Mouse (Mus musculus) heart, adult 2 months (tissue): ENCODE data around the gene Gm26727. TPM values are rescaled to one million over a fixed set of nuclear protein-coding genes. Genes with fewer than 3 reads are reported as not detected.
"Not testable (repeated sequence)": the region's sequence is repeated elsewhere in the genome, so short reads cannot be mapped to it uniquely, and the experiment has no call there.

Experiments used
- DNase-seq, 2 experiments: peaks; one replicate each; pipeline ENCODE4 v3.0.0; 2021
- H3K27ac ChIP-seq: fragments of 200-600 bp; 2 replicates; pipeline ENCODE4 v1.8.1; 2022
- H3K27me3 ChIP-seq: fragments of 200-500 bp; 2 replicates; pipeline ENCODE4 v1.6.1; 2012; ENCODE audit warnings: mild to moderate bottlenecking, low read length, inconsistent platforms, mixed read lengths; ENCODE audit not compliant: control insufficient read depth, insufficient read depth
- H3K36me3 ChIP-seq: fragments of 200-500 bp; 2 replicates; pipeline ENCODE4 v1.6.1; 2012; ENCODE audit warnings: low read length, inconsistent platforms; ENCODE audit not compliant: control insufficient read depth, insufficient read depth
- H3K4me1 ChIP-seq: fragments of 200-500 bp; 2 replicates; pipeline ENCODE4 v1.6.1; 2011; ENCODE audit warnings: low read length; ENCODE audit not compliant: control insufficient read depth, insufficient read depth
- H3K4me3 ChIP-seq: fragments of 200-600 bp; 2 replicates; pipeline ENCODE4 v1.8.1; 2022
- H3K79me2 ChIP-seq: fragments of 200-500 bp; replicated peaks from 2 replicates; pipeline ENCODE4 v1.6.1; 2012; ENCODE audit warnings: mild to moderate bottlenecking, inconsistent platforms, low read length, moderate library complexity, mixed read lengths; ENCODE audit not compliant: control insufficient read depth, insufficient read depth
- H3K9ac ChIP-seq: fragments of 200-500 bp; 2 replicates; pipeline ENCODE4 v1.6.1; 2012; ENCODE audit warnings: low read depth, mild to moderate bottlenecking, control low read depth, inconsistent platforms, low read length, mixed read lengths
- CTCF ChIP-seq: fragments of 200-600 bp; IDR thresholded peaks from 2 replicates; pipeline ENCODE4 v1.8.1; 2022; ENCODE audit warnings: antibody characterized with exemption, mild to moderate bottlenecking, moderate library complexity
- EP300 ChIP-seq: fragments of 200-500 bp; IDR thresholded peaks from 2 replicates; pipeline ENCODE4 v1.6.1; 2011; ENCODE audit warnings: low read depth, low read length, control low read depth; ENCODE audit not compliant: insufficient read depth
- POLR2A ChIP-seq: fragments of 200-500 bp; IDR thresholded peaks from 2 replicates; pipeline ENCODE4 v1.6.1; 2011; ENCODE audit warnings: mild to moderate bottlenecking, low read depth, low read length, control low read depth; ENCODE audit not compliant: insufficient read depth
- WGBS: fragments of 180-500 bp; shearing (Covaris S2); methylation state at CpG from one replicate; pipeline ENCODE4 v1.1.7; 2018; 5-methylcytosine and 5-hydroxymethylcytosine counted together
- intact Hi-C: fragments of 180-260 bp; cut with DNase I; formaldehyde crosslinking; loops from one replicate; pipeline ENCODE4 v1.15.1; 2025
- long read RNA-seq: library from polyadenylated mRNA; stranded (forward); transcript quantifications from one replicate; pipeline ENCODE4 v2.0.0, GENCODE M21; 2021
- polyA plus RNA-seq: library from polyadenylated mRNA; depleted of rRNA; stranded (reverse); fragments of >200 nt; gene quantifications from 2 replicates; pipeline ENCODE4 v1.2.3, GENCODE M21; 2012; rRNA removed
- total RNA-seq, 2 experiments: library from RNA; stranded (reverse); gene quantifications; 2 replicates each; pipeline ENCODE4 v1.2.3; 2021

The Gm26727 gene
- total RNA-seq, result not detected
- polyA plus RNA-seq, result not detected in 2 replicates
- long read RNA-seq, result 0 reads

DNA sequence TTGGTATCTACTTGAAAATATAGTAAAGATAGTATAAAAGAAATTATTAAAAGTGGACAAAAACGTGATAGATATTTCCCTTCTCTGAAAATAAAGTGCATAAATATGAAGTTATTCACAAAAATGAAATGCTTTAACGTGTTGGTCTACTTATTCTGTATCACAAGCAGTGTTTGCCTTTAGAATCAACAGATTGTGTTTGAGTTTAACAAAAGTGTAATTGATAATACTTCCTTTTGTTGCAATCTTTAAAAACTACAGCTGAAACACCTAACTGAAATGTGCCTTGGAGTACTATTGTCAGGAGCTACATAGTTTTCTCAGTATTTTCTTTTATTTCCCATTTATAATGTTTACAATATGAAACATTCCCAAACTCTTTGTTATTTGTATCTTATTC lies at the start of gene Gm26727:
Gene Gm26727, minus strand, starts transcription at position 101 of the 400 bp plus-strand sequence.
- intact Hi-C loops, result no loop called here
- 52% methylated on average over 2 of the region's 2 CpGs for WGBS
- DNase-seq, result no peak
- no peaks in the 10 kb centered on the region for H3K4me1 ChIP-seq
- no peak within 1 kb of the TSS for H3K27ac ChIP-seq
- H3K36me3 ChIP-seq, result no peaks in the 10 kb centered on the region
- no peaks in the 10 kb centered on the region for H3K27me3 ChIP-seq
- TF ChIP-seq CTCF (no peak), POLR2A (no peak), EP300 (no peak)
- no peak within 1 kb of the TSS for H3K9ac ChIP-seq
- no peaks in the 10 kb centered on the region for H3K79me2 ChIP-seq
- no peak within 1 kb of the TSS for H3K4me3 ChIP-seq

DNA sequence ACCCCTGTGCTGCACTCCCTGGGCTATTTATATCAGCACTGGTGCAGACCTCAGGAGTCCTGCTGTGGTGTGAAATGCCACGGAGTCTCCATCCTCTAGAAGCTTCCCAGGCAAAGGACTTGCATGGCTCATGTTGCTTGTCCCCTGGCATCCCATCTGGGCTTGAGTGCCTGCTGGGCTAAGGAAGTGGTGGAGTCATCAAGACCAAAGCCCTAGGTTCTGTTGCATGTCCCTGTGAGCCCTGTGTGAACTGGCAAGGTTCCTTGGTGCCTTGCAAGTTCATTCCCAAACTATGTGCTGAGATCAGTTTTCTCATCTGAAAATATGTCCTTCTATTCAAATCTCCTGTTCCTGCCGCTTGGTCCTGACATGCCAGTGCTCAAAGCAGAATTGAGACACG lies 48.1 kb upstream of the Gm26727 start:
- 45% methylated on average over 3 of the region's 3 CpGs for WGBS
- no peaks in the 10 kb centered on the region for H3K27me3 ChIP-seq
- no peaks in the 10 kb centered on the region for H3K36me3 ChIP-seq
- H3K9ac ChIP-seq, result no peak overlapping the region
- no peaks in the 10 kb centered on the region; the same call in 1 of the 2 replicates for H3K4me1 ChIP-seq
- no peak overlapping the region for H3K4me3 ChIP-seq
- intact Hi-C loops, result no loop called here
- H3K27ac ChIP-seq, result peak overlapping the region; percentile 15; the same call in 1 of the 2 replicates
- no peaks in the 10 kb centered on the region for H3K79me2 ChIP-seq
- DNase-seq, result peak in 1 of 2 experiments; percentile 30
- TF ChIP-seq CTCF (no peak), EP300 (no peak), POLR2A (no peak)

DNA sequence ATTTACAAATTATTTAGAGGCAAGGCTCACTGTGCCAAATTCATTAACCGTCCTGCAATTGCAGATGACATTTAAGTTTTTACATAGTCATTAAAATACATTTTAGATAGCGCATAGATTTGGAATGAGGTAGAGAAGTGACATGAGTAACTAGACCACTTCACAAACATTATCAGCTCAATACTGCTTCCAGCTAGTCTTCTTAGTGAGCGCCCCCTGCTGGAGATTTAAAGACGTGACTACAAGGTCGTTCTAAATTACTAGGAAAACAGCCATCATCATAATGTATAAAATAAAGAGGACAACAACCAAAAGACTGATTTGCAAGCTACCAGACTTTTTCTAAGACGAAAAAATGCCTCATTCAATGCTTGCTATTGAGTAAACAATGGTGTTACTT lies 44.8 kb upstream of the Gm26727 start:
- Histone ChIP-seq H3K27ac (no peak overlapping the region), H3K9ac (no peak overlapping the region), H3K4me1 (no peaks in the 10 kb centered on the region; the same call in 1 of the 2 replicates), H3K4me3 (no peak overlapping the region), H3K27me3 (no peaks in the 10 kb centered on the region), H3K36me3 (no peaks in the 10 kb centered on the region), H3K79me2 (no peaks in the 10 kb centered on the region)
- TF ChIP-seq CTCF (peak; percentile 78), POLR2A (no peak)
- no peak for DNase-seq
- WGBS, result 18% methylated on average over 6 of the region's 6 CpGs
- intact Hi-C loops, result no loop called here

DNA sequence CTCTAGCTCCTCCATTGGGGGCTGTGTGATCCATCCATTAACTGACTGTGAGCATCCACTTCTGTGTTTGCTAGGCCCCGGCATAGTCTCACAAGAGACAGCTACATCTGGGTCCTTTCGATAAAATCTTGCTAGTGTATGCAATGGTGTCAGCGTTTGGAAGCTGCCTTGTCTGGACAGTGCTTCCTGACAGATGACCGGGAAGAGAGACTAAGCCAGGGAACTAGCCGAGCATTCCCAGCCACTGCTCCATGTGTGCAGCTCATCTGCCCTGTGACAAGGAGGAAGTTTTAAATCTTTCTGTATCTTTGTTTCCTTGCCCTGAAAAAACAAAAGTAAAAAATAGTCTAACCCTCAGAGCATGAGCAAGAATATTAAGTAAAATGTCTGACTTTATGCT lies 37.0 kb upstream of the Gm26727 start:
- H3K4me3 ChIP-seq, H3K36me3 ChIP-seq, DNase-seq, H3K9ac ChIP-seq, H3K27ac ChIP-seq, intact Hi-C loops, H3K4me1 ChIP-seq, H3K79me2 ChIP-seq, H3K27me3 ChIP-seq: not testable (repeated sequence)
- 26% methylated on average over 5 of the region's 5 CpGs for WGBS

DNA sequence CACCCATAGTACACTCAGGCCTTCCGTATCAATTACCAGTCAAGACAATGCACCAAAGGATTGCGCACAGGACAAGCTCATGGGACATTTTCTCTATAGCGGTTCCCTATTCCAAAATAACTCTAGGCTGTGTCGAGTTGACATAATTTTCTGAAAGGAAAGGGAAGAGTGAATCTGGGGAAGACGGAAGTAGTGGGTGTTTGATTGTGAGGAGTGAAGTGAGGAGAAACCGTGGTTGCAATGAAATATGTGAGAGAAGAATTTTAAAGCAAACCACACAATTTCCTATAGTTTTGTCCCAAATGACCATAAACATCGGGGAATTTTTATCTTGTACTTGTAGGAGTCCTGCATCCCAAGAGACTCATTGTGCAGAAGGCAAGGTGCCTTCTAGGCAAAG lies 34.1 kb upstream of the Gm26727 start:
- Histone ChIP-seq H3K9ac (no peak overlapping the region), H3K4me1 (no peaks in the 10 kb centered on the region), H3K36me3 (no peaks in the 10 kb centered on the region), H3K27me3 (no peaks in the 10 kb centered on the region), H3K27ac (no peak overlapping the region), H3K4me3 (no peak overlapping the region), H3K79me2 (no peaks in the 10 kb centered on the region)
- no peak for TF ChIP-seq POLR2A
- TF ChIP-seq CTCF, result no peak
- no peak for TF ChIP-seq EP300
- intact Hi-C loops, result no loop called here
- 69% methylated on average over 7 of the region's 7 CpGs for WGBS
- no peak for DNase-seq

DNA sequence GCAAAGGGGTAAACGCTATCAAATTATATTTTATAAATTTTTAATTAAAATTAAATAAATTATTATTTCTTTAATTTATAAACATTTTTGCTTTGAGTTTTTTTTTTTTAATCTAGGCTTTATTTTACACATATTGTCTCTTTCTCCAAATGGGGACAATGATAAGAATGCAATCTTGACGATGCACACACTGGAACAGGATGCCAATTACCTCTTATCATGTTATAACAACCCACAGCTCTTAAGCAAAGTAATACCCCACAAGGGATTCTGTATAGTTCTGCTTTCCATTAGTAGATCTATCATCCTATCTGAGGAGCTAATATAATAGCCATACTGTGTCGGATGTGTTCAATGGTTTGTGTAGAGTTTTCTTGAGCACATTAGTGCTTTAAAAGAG lies 27.9 kb upstream of the Gm26727 start:
- H3K27me3 ChIP-seq, result no peaks in the 10 kb centered on the region
- no peaks in the 10 kb centered on the region for H3K36me3 ChIP-seq
- no peak overlapping the region for H3K27ac ChIP-seq
- H3K4me3 ChIP-seq, result no peak overlapping the region
- H3K9ac ChIP-seq, result no peak overlapping the region
- intact Hi-C loops, result no loop called here
- no peaks in the 10 kb centered on the region for H3K4me1 ChIP-seq
- H3K79me2 ChIP-seq, result no peaks in the 10 kb centered on the region
- no peak for DNase-seq
- WGBS, result 53% methylated on average over 3 of the region's 3 CpGs
- TF ChIP-seq POLR2A (no peak), CTCF (no peak), EP300 (no peak)
